15 mouse cellular contexts compared by ENCODE assay signal in genomic region chr15:81178703-81179102, GRCm38 (mm10). TPM values are rescaled to one million over a fixed set of nuclear protein-coding genes. Genes with fewer than 3 reads are reported as not detected.
"Had no signal": no experiment of that assay in that cellular context is flagged by ENCODE, and none has a peak within 500 bp of the region (broad histone marks: within the 10 kb centered on the region; RNA-seq: fewer than 3 reads in every experiment).

No protein-coding gene starts in this region.

- H3K4me3 ChIP-seq: layer of hippocampus, adult 2 months; limb, embryonic 13.5 days; midbrain, embryonic 13.5 days; stomach, embryonic 15.5 days had no signal

- H3K27me3 ChIP-seq: limb, embryonic 13.5 days; midbrain, embryonic 13.5 days; stomach, embryonic 15.5 days had no signal

- DNase-seq: kidney, postnatal 10 days; kidney, postnatal 4 days; left cerebral cortex, postnatal 4 days; lung, adult 18-20 months; right cerebral cortex, postnatal 14 days; thymus, adult 2 months; thymus, postnatal 25 days had no signal

- H3K36me3 ChIP-seq: stomach, embryonic 15.5 days had no signal

- H3K4me2 ChIP-seq: limb, embryonic 13.5 days; midbrain, embryonic 13.5 days; stomach, embryonic 15.5 days had no signal

- H3K27ac ChIP-seq: limb, embryonic 13.5 days; liver, embryonic 14.5 days; midbrain, embryonic 13.5 days; stomach, embryonic 15.5 days had no signal

- ATAC-seq: midbrain, embryonic 13.5 days had no signal

- H3K9me3 ChIP-seq: limb, embryonic 13.5 days; midbrain, embryonic 13.5 days; stomach, embryonic 15.5 days had no signal

- H3K9ac ChIP-seq: limb, embryonic 13.5 days; liver, embryonic 14.5 days; midbrain, embryonic 13.5 days; stomach, embryonic 15.5 days had no signal

RNA-seq across cellular contexts. Expression of gene Mchr1, which starts 56.6 kb away (rescaled TPM):
- total RNA-seq: liver, adult 2 months; megakaryocyte progenitor cell, adult 5-6 weeks had no signal
- polyA plus RNA-seq: liver, adult 2 months; spleen, adult 2 months had no signal
